Mouse (Mus musculus): ENCODE results near the gene Slc6a5. TPM values are rescaled to one million over a fixed set of nuclear protein-coding genes. Genes with fewer than 3 reads are reported as not detected.

The Slc6a5 gene
- polyA plus RNA-seq, 1 experiment from 2014 or later = 0.02 TPM

DNA sequence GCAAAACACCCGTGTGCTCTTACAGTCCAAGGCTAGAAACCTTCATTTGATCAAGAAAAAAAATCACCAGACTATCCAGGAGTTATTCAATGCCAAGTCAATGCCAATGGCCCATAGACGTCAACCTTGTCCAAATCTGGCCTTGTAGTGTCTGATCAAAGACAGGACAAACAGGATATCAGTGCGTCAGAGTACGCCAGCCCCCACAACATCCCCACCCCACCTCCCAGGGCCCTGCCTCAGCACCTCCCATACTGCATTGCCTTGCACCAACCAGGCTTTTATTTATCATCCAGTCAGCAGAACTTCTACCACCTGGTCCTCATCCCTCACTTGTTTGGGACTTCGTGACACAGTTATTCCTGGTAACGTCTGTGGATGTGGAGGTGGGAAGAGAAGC, 14.7 kb upstream of the Slc6a5 start:
- Histone ChIP-seq H3K27me3 (no peaks in the 10 kb centered on the region), H3K9ac (no peak overlapping the region), H3K4me3 (no peak overlapping the region), H3K27ac (no peak overlapping the region), H3K9me3 (no peaks in the 10 kb centered on the region), H3K36me3 (no peaks in the 10 kb centered on the region), H3K4me2 (no peak overlapping the region), H3K4me1 (no peaks in the 10 kb centered on the region)
- no peak for ATAC-seq (ENCODE audit: borderline replicate concordance, extremely low read depth, low FRiP score, low TSS enrichment)
- WGBS = 61% methylated on average over 6 of the region's 6 CpGs

DNA sequence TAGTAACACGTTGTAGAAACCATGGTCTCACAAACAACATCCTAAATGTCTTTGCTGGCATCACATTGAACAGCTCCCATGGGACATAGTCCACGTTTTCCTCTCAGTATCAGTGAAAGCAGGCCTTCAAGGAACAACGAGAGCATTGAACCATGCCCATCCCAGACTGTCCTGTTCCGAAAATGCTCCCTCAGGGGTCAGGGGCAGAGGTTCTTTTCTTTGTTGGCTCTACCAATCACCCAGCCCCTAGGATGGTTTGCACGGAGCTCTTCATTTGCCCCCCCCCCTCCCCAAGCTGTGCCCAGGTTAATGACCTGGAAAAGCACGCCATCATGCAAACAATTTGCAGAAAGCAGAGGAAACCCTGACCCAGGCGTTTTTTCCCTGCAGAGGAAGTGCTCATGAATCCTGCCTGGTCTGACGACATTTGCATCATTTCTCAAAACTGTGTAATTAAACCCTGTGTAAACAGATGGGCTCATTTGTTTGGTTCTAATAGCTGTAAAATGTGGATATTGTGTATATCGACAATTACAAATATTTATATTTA, 7.9 kb upstream of the Slc6a5 start:
- H3K4me1 ChIP-seq = no peaks in the 10 kb centered on the region
- H3K27me3 ChIP-seq = peaks cover 29% of the 10 kb centered on the region
- no peak overlapping the region for H3K4me3 ChIP-seq
- no peaks in the 10 kb centered on the region for H3K9me3 ChIP-seq
- WGBS = 41% methylated on average over 9 of the region's 9 CpGs
- H3K4me2 ChIP-seq = no peak overlapping the region
- H3K36me3 ChIP-seq = no peaks in the 10 kb centered on the region
- H3K9ac ChIP-seq = no peak overlapping the region
- no peak overlapping the region for H3K27ac ChIP-seq
- no peak for ATAC-seq (ENCODE audit: borderline replicate concordance, extremely low read depth, low FRiP score, low TSS enrichment)

DNA sequence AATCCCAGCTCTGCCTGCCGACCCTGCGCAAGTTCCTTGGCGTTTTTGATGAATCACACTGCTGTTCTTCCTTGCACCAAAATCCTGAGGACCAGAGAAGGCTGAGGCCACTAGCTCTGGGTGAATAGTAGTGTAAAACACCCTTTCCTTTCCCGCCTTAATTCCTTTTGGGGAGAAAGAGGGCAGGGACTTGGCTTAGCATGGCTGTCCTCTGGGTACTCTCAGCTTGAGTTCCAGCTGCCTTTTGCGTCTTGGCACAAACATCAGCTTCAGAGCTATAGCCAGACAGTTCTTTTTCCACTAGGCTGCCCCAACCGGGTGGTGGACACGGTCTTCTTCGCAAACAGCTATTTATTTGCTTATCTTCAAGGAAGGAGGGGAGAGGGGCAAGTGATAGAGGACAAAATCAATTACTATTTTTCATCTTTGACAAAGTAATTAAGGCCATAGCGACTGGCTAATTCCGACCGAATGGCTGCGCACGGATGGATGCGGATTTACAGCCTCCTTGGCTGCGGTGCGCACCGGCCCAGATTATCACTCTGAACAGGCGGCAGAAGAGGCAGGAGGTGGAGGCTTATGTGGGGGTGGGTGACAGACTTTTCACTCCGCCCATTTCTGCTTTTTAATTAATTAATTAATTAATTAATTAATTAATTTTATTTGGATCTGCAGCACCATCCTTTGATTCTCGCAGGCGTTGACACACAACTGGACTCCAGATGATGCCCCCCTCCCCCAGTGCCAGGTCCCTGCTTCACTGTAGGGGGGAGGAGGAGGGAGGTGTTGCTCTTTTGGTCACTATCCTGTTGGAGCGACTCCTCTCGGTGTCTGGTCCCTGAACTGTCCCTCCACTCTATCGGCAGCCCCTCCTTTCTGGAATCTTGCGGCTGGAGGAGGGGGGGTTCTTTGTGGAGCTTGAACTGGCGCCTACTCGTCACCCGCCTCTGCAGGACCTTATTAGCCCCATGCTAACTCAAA, 2.5 kb upstream of the Slc6a5 start:
- H3K36me3 ChIP-seq = no peaks in the 10 kb centered on the region
- no peak for ATAC-seq (ENCODE audit: borderline replicate concordance, extremely low read depth, low FRiP score, low TSS enrichment)
- 3% methylated on average over 28 of the region's 28 CpGs for WGBS
- no peak overlapping the region for H3K9ac ChIP-seq
- no peaks in the 10 kb centered on the region for H3K4me1 ChIP-seq
- H3K4me2 ChIP-seq = no peak overlapping the region
- H3K4me3 ChIP-seq = no peak overlapping the region
- H3K9me3 ChIP-seq = no peaks in the 10 kb centered on the region
- peaks cover 83% of the 10 kb centered on the region for H3K27me3 ChIP-seq
- no peak overlapping the region for H3K27ac ChIP-seq

DNA sequence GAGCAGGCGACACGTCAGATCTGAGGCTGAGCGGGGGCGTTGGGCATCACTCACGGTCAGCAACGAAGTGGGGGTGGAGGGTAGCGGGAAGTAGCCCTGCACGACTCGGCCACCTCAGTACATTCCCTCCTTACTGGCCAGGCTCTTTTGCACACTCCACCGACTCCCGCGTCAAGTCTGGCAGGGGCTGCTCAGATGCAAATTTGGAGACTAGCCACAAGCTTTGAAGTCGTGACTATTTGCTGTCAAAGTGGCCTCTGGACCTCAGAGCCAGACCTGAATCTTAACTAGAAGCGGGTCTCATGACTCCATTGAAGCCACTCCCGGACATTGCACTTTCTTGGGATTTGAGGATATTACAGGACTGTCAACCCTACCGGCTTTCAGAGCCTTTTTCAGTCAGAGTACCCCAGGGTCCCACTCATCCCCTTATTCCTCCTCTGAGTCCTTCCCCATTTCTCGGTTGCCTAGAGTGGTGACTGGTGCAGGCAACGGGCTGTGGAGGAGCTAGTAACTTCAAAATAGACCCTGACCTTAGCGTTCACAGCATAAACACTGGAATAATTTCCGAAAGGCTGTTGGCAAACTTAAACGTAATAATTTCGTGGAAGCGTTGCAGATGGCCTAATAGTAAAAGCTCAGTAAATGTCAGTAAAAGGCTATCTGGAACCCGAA, 1.6 kb upstream of the Slc6a5 start:
- WGBS = 1% methylated on average over 24 of the region's 24 CpGs
- Histone ChIP-seq H3K27ac (no peak overlapping the region), H3K4me3 (no peak overlapping the region), H3K27me3 (peaks cover 92% of the 10 kb centered on the region), H3K4me2 (no peak overlapping the region), H3K4me1 (no peaks in the 10 kb centered on the region), H3K36me3 (no peaks in the 10 kb centered on the region), H3K9ac (no peak overlapping the region), H3K9me3 (no peaks in the 10 kb centered on the region)
- no peak for ATAC-seq (ENCODE audit: borderline replicate concordance, extremely low read depth, low FRiP score, low TSS enrichment)

DNA sequence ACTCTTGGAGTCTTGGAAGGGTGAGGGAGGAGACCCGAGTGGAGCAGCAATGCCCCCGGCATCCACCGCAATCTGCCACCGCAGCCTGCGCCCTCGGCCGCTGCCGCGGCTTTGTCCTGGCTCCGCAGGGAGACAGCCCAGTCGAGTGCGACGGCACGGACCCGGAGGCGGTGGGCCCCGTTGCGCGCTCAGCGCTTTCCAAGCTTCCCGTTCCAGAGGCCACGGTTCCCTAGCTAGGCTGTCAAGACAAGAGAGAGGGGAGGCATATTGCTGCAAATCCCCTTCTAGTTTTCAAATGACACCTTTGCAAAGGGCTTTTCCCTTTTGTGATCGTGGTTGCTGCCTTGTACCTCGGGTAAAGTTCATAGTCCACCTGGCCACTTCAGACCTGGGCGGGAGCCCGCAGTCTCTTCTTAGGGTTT, 945 bp upstream of the Slc6a5 start:
- Histone ChIP-seq H3K27ac (no peak overlapping the region), H3K27me3 (peaks cover 99% of the 10 kb centered on the region), H3K36me3 (no peaks in the 10 kb centered on the region), H3K9ac (no peak overlapping the region), H3K4me3 (no peak overlapping the region), H3K9me3 (no peaks in the 10 kb centered on the region), H3K4me1 (no peaks in the 10 kb centered on the region), H3K4me2 (no peak overlapping the region)
- under 1% methylated on average over 26 of the region's 26 CpGs for WGBS
- ATAC-seq (ENCODE audit: borderline replicate concordance, extremely low read depth, low FRiP score, low TSS enrichment) = no peak

DNA sequence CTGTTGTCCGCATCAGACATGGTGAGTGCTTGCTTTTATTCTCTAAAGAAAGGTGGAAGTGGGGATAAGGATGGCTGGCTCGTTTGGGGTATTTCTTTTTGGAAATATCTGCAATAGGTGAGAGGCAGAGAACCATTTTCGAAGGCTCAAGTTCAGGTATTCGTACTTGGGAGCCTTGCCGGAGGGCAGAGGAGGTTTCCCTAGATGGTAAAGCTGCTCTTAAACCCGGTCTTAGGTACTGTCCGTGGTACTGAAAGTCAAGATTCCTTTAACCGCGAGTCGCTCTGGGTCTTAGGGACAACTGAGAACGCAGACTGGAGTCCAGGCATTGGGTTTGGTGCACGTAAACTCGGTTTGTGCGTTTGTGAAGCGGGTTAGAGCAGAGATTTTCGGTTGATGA, 415 bp downstream of the Slc6a5 start:
- Histone ChIP-seq H3K9me3 (no peaks in the 10 kb centered on the region), H3K36me3 (no peaks in the 10 kb centered on the region), H3K4me3 (no peak overlapping the region), H3K27ac (no peak overlapping the region), H3K4me1 (no peaks in the 10 kb centered on the region), H3K27me3 (peaks cover 100% of the 10 kb centered on the region), H3K4me2 (no peak overlapping the region), H3K9ac (no peak overlapping the region)
- 2% methylated on average over 16 of the region's 16 CpGs for WGBS
- no peak for ATAC-seq (ENCODE audit: borderline replicate concordance, extremely low read depth, low FRiP score, low TSS enrichment)

DNA sequence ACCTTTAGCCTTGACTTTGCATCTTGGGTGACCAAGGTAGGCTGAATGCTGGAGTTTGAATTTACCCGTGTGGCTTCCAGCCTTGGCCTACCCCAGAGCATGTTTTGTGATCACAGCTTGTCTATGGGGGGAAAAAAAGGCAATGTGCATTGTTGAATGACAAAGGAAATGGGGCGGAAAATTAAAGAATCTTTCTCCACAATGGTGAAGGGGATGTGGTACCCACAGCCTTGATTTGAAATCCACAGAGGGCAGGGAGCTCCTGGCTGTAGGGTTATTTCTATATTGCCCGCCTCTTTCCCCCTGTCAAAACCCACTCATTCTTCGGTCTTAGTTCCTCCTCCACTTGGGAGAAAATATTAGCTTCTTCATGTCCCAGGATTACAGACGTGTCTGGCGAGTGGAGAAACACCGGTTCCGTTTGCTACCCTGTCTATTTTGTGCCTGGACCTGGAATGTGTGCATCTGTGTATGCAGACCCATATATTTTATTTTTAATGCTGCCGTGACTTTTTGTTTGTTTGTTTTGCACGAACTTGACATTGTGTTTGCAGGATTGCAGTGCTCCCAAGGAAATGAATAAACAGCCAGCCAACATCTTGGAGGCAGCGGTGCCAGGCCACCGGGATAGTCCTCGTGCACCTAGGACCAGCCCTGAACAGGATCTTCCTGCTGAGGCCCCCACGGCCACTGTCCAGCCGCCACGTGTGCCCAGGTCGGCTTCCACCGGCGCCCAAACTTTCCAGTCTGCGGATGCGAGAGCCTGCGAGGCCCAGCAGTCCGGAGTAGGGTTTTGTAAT, 1.4 kb downstream of the Slc6a5 start:
- WGBS = 6% methylated on average over 23 of the region's 23 CpGs
- H3K27me3 ChIP-seq = peaks cover 100% of the 10 kb centered on the region
- no peak overlapping the region for H3K4me3 ChIP-seq
- H3K4me1 ChIP-seq = no peaks in the 10 kb centered on the region
- ATAC-seq (ENCODE audit: borderline replicate concordance, extremely low read depth, low FRiP score, low TSS enrichment) = no peak
- H3K4me2 ChIP-seq = no peak overlapping the region
- no peaks in the 10 kb centered on the region for H3K9me3 ChIP-seq
- no peak overlapping the region for H3K9ac ChIP-seq
- no peaks in the 10 kb centered on the region for H3K36me3 ChIP-seq
- no peak overlapping the region for H3K27ac ChIP-seq

DNA sequence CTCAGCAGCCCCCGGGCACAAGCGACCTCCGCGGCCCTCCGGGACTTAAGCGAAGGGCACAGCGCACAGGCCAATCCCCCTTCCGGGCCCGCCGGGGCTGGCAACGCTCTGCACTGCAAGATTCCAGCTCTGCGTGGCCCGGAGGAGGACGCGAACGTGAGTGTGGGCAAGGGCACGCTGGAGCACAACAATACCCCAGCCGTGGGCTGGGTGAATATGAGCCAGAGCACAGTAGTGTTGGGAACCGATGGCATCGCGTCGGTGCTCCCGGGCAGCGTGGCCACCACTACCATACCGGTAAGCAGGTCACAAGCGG, 2.0 kb downstream of the Slc6a5 start:
- H3K4me2 ChIP-seq = no peak overlapping the region

DNA sequence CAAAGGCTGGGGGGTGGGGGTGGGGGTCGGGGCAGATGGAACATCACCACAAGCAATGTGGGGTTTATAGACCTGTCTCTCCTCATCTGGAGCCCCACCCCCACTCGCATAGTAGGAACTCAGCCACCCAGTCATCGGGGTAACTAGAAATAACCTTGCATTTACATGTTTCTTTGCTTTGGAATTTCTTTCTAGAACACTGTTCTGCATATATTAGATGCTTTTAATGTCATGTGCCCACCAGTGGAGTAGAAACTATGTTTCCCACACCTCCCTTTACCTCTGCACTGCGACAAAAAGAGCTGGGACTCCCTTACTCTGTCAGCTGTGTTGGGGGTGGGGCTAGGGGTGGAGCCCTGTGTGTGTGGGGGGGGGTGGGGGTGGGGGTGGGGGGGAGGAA, 3.2 kb downstream of the Slc6a5 start:
- no peaks in the 10 kb centered on the region for H3K9me3 ChIP-seq
- H3K9ac ChIP-seq = no peak overlapping the region
- ATAC-seq (ENCODE audit: borderline replicate concordance, extremely low read depth, low FRiP score, low TSS enrichment) = no peak
- no peaks in the 10 kb centered on the region for H3K36me3 ChIP-seq
- no peaks in the 10 kb centered on the region for H3K4me1 ChIP-seq
- no peak overlapping the region for H3K4me2 ChIP-seq
- H3K27ac ChIP-seq = no peak overlapping the region
- WGBS = 6% methylated on average over 4 of the region's 4 CpGs
- H3K4me3 ChIP-seq = no peak overlapping the region
- peaks cover 100% of the 10 kb centered on the region for H3K27me3 ChIP-seq

More for the DNA sequence above, 2.0 kb downstream of the Slc6a5 start:
- no peak overlapping the region for H3K27ac ChIP-seq
- no peaks in the 10 kb centered on the region for H3K9me3 ChIP-seq
- no peak for ATAC-seq (ENCODE audit: borderline replicate concordance, extremely low read depth, low FRiP score, low TSS enrichment)
- 3% methylated on average over 26 of the region's 26 CpGs for WGBS
- H3K27me3 ChIP-seq = peaks cover 100% of the 10 kb centered on the region
- no peaks in the 10 kb centered on the region for H3K36me3 ChIP-seq
- H3K4me1 ChIP-seq = no peaks in the 10 kb centered on the region
- no peak overlapping the region for H3K4me3 ChIP-seq
- no peak overlapping the region for H3K9ac ChIP-seq

DNA sequence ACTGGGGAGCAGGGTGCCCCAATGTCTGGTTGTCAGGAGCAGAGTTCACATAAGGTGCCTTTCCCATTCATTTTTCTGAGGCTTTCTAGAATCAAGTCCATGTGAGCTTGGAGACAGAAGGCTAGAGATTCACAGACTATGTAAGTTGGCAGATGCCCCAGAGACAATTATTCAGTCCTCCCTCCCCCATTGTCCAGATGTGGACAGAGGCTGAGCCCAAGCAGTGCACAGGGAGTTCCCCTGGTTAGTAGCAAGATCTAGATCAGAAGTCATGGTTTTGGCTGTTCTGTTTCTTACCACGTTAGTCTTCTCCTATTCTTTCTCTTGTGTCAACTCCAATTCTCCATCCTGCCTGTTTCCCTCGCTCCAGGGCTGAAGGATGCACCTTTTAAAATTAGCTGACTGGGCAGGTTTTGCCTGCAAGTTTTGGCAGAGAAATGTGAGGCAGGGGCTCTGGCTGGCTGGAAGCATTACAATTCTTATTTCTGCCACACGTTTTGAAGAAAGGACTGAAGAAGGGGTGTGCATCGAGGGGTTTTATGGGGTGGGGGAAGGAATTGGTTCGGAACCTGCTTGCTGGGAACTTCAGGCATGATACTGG, 3.9 kb downstream of the Slc6a5 start:
- ATAC-seq (ENCODE audit: borderline replicate concordance, extremely low read depth, low FRiP score, low TSS enrichment) = no peak
- H3K4me3 ChIP-seq = no peak overlapping the region
- H3K27ac ChIP-seq = no peak overlapping the region
- peaks cover 100% of the 10 kb centered on the region for H3K27me3 ChIP-seq
- H3K9me3 ChIP-seq = no peaks in the 10 kb centered on the region
- WGBS = 2% methylated on average over 5 of the region's 5 CpGs
- H3K9ac ChIP-seq = no peak overlapping the region
- H3K4me2 ChIP-seq = no peak overlapping the region
- H3K36me3 ChIP-seq = no peaks in the 10 kb centered on the region
- no peaks in the 10 kb centered on the region for H3K4me1 ChIP-seq

DNA sequence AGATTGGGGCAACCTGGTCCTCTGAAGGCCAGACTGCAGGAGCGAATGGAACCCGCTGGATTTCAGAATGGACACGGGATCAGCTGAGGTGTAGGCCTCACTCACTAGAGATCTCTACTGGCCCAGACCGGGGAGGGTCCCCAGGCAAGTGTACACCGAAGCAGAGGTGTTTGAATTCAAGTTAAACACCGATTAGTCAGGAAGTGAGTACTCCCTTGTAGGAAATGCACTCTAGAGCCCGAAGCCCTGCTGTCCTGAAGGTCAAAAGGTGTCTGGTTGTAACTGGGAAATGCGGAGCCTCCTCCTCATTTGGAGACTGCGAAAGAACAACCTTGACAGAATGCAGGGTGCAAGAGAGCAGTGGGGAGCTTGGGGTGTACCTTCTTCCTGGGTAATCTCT, 5.0 kb downstream of the Slc6a5 start:
- no peaks in the 10 kb centered on the region for H3K36me3 ChIP-seq
- no peak overlapping the region for H3K27ac ChIP-seq
- H3K4me3 ChIP-seq = no peak overlapping the region
- H3K4me1 ChIP-seq = no peaks in the 10 kb centered on the region
- H3K27me3 ChIP-seq = peaks cover 93% of the 10 kb centered on the region
- 4% methylated on average over 9 of the region's 9 CpGs for WGBS
- ATAC-seq (ENCODE audit: borderline replicate concordance, extremely low read depth, low FRiP score, low TSS enrichment) = no peak
- no peak overlapping the region for H3K4me2 ChIP-seq
- no peaks in the 10 kb centered on the region for H3K9me3 ChIP-seq
- H3K9ac ChIP-seq = no peak overlapping the region

Measured in lung, embryonic 15.5 days (tissue).